Mouse (Mus musculus) heart, adult 2 months (tissue): Measurements from ENCODE around the gene Usp7. TPM values are rescaled to one million over a fixed set of nuclear protein-coding genes. Genes with fewer than 3 reads are reported as not detected.
"Not testable (repeated sequence)": the region's sequence is repeated elsewhere in the genome, so short reads cannot be mapped to it uniquely, and the experiment has no call there.

Source experiments
- DNase-seq, 2 experiments: peaks; one replicate each; pipeline ENCODE4 v3.0.0; 2021
- H3K27ac ChIP-seq: fragments of 200-600 bp; 2 replicates; pipeline ENCODE4 v1.8.1; 2022
- H3K27me3 ChIP-seq: fragments of 200-500 bp; 2 replicates; pipeline ENCODE4 v1.6.1; 2012; ENCODE audit warnings: mild to moderate bottlenecking, low read length, inconsistent platforms, mixed read lengths; ENCODE audit not compliant: control insufficient read depth, insufficient read depth
- H3K36me3 ChIP-seq: fragments of 200-500 bp; 2 replicates; pipeline ENCODE4 v1.6.1; 2012; ENCODE audit warnings: low read length, inconsistent platforms; ENCODE audit not compliant: control insufficient read depth, insufficient read depth
- H3K4me1 ChIP-seq: fragments of 200-500 bp; 2 replicates; pipeline ENCODE4 v1.6.1; 2011; ENCODE audit warnings: low read length; ENCODE audit not compliant: control insufficient read depth, insufficient read depth
- H3K4me3 ChIP-seq: fragments of 200-600 bp; 2 replicates; pipeline ENCODE4 v1.8.1; 2022
- H3K79me2 ChIP-seq: fragments of 200-500 bp; replicated peaks from 2 replicates; pipeline ENCODE4 v1.6.1; 2012; ENCODE audit warnings: mild to moderate bottlenecking, inconsistent platforms, low read length, moderate library complexity, mixed read lengths; ENCODE audit not compliant: control insufficient read depth, insufficient read depth
- H3K9ac ChIP-seq: fragments of 200-500 bp; 2 replicates; pipeline ENCODE4 v1.6.1; 2012; ENCODE audit warnings: low read depth, mild to moderate bottlenecking, control low read depth, inconsistent platforms, low read length, mixed read lengths
- CTCF ChIP-seq: fragments of 200-600 bp; IDR thresholded peaks from 2 replicates; pipeline ENCODE4 v1.8.1; 2022; ENCODE audit warnings: antibody characterized with exemption, mild to moderate bottlenecking, moderate library complexity
- EP300 ChIP-seq: fragments of 200-500 bp; IDR thresholded peaks from 2 replicates; pipeline ENCODE4 v1.6.1; 2011; ENCODE audit warnings: low read depth, low read length, control low read depth; ENCODE audit not compliant: insufficient read depth
- POLR2A ChIP-seq: fragments of 200-500 bp; IDR thresholded peaks from 2 replicates; pipeline ENCODE4 v1.6.1; 2011; ENCODE audit warnings: mild to moderate bottlenecking, low read depth, low read length, control low read depth; ENCODE audit not compliant: insufficient read depth
- WGBS: fragments of 180-500 bp; shearing (Covaris S2); methylation state at CpG from one replicate; pipeline ENCODE4 v1.1.7; 2018; 5-methylcytosine and 5-hydroxymethylcytosine counted together
- intact Hi-C: fragments of 180-260 bp; cut with DNase I; formaldehyde crosslinking; loops from one replicate; pipeline ENCODE4 v1.15.1; 2025
- polyA plus RNA-seq: library from polyadenylated mRNA; depleted of rRNA; stranded (reverse); fragments of >200 nt; gene quantifications from 2 replicates; pipeline ENCODE4 v1.2.3, GENCODE M21; 2012
- total RNA-seq, 2 experiments: library from RNA; stranded (reverse); gene quantifications; 2 replicates each; pipeline ENCODE4 v1.2.3; 2021

Gene Usp7
- total and polyA plus RNA-seq, 3 experiments, result 19.4 to 49.0 (median 45.6) TPM

DNA sequence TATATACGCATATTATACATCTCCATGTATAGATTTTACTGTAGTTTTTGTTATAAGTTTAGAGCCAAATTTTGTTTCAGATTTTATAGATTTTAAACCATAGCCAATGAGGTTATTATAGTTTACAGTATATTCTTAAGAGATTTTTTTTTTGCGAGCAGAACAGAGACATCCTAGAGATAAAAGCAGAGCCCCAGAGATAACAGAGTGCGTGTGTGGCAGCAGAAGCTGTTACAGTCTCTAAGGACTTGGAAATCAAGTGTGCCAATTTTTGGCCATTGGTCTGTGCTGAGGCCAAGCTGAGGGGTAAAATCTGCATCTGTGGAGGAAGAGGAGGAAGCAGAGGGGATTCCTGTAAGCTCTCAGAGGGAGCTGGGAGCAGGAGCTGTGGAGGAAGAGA is 11.9 kb downstream of the Usp7 start:
- H3K27ac ChIP-seq, result no peak overlapping the region
- TF ChIP-seq CTCF (no peak), POLR2A (no peak), EP300 (no peak)
- peaks cover 2% of the 10 kb centered on the region; the same call in 1 of the 2 replicates for H3K36me3 ChIP-seq
- intact Hi-C loops, result no loop called here
- no peak overlapping the region for H3K4me3 ChIP-seq
- H3K27me3 ChIP-seq, result no peaks in the 10 kb centered on the region
- WGBS, result 43% methylated on average over 3 of the region's 3 CpGs
- no peak for DNase-seq
- H3K9ac ChIP-seq, result no peak overlapping the region
- no peaks in the 10 kb centered on the region for H3K4me1 ChIP-seq
- H3K79me2 ChIP-seq, result no peaks in the 10 kb centered on the region

DNA sequence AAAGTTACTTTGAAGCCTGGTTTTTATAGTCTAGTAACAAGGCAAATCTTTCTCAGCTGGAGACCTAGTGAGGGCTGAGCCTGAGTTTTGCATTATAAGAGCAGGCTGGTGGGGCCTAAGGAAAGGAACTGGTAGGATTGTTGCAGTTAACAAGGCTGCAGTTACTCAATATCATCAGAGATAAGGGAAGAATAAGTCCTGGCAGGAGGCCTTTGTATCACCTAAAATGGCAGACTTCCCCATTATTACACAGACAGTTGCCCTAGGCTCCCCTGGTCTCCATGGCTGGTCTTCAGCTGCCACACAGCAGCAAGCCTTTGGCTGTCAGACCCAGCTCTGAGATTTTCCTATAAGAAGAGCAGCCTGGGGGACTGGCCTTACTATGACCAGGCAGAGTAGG is 13.4 kb downstream of the Usp7 start:
- TF ChIP-seq POLR2A (no peak), CTCF (no peak), EP300 (no peak)
- no peak overlapping the region for H3K9ac ChIP-seq
- no peaks in the 10 kb centered on the region for H3K4me1 ChIP-seq
- intact Hi-C loops, result no loop called here
- no peaks in the 10 kb centered on the region for H3K27me3 ChIP-seq
- H3K27ac ChIP-seq, result no peak overlapping the region
- no peaks in the 10 kb centered on the region for H3K36me3 ChIP-seq
- no peak for DNase-seq
- no peaks in the 10 kb centered on the region for H3K79me2 ChIP-seq
- no peak overlapping the region for H3K4me3 ChIP-seq

DNA sequence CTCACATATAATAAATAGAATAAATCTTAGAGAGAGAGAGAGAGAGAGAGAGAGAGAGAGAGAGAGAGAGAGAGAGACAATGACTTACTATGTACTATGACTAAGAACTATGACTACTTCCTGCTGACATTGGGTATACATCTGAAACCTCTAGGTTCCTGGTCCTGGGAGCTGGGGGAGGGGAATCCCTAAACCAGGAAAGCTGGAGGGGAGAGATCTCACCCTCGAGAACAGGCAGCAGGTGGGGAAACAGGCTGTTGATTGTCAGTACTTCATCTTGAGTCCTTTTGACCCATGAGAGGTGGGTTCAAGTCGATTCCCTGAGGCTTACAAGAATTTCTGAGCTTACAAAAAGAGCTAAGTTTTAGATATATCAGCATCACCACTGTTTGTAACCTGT is 14.9 kb downstream of the Usp7 start:
- 53% methylated on average over 2 of the region's 2 CpGs for WGBS
- H3K36me3 ChIP-seq, result no peaks in the 10 kb centered on the region
- no peaks in the 10 kb centered on the region for H3K27me3 ChIP-seq
- H3K4me1 ChIP-seq, result no peaks in the 10 kb centered on the region
- no peak overlapping the region for H3K4me3 ChIP-seq
- TF ChIP-seq POLR2A, result no peak
- no peak for TF ChIP-seq EP300
- no peak for TF ChIP-seq CTCF
- H3K79me2 ChIP-seq, result no peaks in the 10 kb centered on the region
- no peak for DNase-seq
- intact Hi-C loops, result no loop called here
- no peak overlapping the region for H3K9ac ChIP-seq
- H3K27ac ChIP-seq, result no peak overlapping the region

GRCm38 (mm10) chr16:8776634-8777033 is 15.5 kb downstream of the Usp7 start:
- WGBS, result 87% methylated on average over 11 of the region's 11 CpGs
- Histone ChIP-seq H3K36me3 (no peaks in the 10 kb centered on the region), H3K27me3 (no peaks in the 10 kb centered on the region), H3K4me3 (no peak overlapping the region), H3K79me2 (no peaks in the 10 kb centered on the region), H3K9ac (no peak overlapping the region), H3K27ac (no peak overlapping the region), H3K4me1 (no peaks in the 10 kb centered on the region)
- no peak for DNase-seq
- no peak for TF ChIP-seq CTCF
- TF ChIP-seq POLR2A, result no peak
- no peak for TF ChIP-seq EP300
- intact Hi-C loops, result no loop called here

DNA sequence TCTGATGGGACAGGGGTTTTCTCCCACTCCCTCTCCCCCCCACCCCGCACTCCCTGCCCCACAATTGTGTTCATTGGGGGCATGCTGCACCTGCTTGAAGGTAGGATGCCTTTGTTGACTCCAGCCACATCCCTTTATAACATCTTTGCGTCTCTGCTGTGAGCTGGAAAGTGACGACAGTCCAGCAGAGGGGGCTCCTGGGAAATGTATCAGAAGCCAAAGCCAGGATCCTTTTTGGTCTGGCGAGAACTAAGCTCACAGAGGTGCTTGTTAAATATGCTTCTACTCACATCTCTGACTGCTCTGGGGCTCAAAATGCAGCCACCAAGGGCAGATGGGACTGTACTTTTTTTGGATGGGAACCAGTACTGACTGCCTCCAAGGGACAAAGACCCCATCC is 21.0 kb downstream of the Usp7 start:
- WGBS, result 34% methylated on average over 4 of the region's 4 CpGs
- Histone ChIP-seq H3K79me2 (no peaks in the 10 kb centered on the region), H3K9ac (no peak overlapping the region), H3K36me3 (no peaks in the 10 kb centered on the region), H3K27me3 (no peaks in the 10 kb centered on the region), H3K4me3 (no peak overlapping the region), H3K4me1 (no peaks in the 10 kb centered on the region), H3K27ac (no peak overlapping the region)
- no peak for DNase-seq
- intact Hi-C loops, result no loop called here
- peak; percentile 15; the same call in 1 of the 2 replicates for TF ChIP-seq CTCF
- no peak for TF ChIP-seq POLR2A
- no peak for TF ChIP-seq EP300

DNA sequence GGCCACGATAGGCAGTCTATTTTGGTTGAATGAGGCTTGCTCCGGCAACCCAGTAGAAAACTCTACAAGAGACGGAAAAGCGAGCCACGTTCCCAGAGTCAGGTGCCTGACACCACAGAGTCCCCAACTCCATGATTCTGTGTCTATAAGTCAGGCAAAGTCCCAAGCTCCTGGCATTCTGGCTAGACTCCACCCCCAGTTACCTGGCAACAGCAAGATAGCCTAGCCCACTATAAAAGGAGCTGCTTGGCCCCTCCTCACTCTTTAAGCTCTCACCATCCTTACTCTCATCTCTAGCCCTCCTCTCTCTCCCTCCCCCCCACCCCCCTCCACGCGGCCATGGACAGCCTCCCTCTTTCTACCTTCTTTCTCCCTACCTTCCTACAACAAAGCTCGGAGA is 21.8 kb downstream of the Usp7 start:
- H3K27ac ChIP-seq, H3K4me3 ChIP-seq, H3K9ac ChIP-seq, intact Hi-C loops, H3K79me2 ChIP-seq, H3K4me1 ChIP-seq, H3K27me3 ChIP-seq, H3K36me3 ChIP-seq, DNase-seq: not testable (repeated sequence)
- 57% methylated on average over 8 of the region's 8 CpGs for WGBS
